Mouse (Mus musculus): ENCODE measurements around the gene Adcy6. TPM values are rescaled to one million over a fixed set of nuclear protein-coding genes. Genes with fewer than 3 reads are reported as not detected.
A peak's percentile ranks its signal among the peaks of the same experiment; 100 is the strongest.

Adcy6 gene
- total RNA-seq, 2 experiments from 2014 or later, result 33.1 to 36.4 TPM

- intact Hi-C loops (cut with DNase I; ENCODE audit: low total_unique reads), result no loop called here
- no peak for DNase-seq
These were observed 20.7 kb upstream of the Adcy6 start, which contains the start of gene Cacnb3 for GRCm38 (mm10) chr15:98630540-98630939. TSS of gene Cacnb3 (plus strand) at chr15:98630840.

GRCm38 (mm10) chr15:98629464-98629863, 19.6 kb upstream of the Adcy6 start:
- intact Hi-C loops (cut with DNase I; ENCODE audit: low total_unique reads), result loop anchor here (2.0 kb wide), 1 partner anchor 29 kb away; no protein-coding TSS in a partner anchor
- DNase-seq, result no peak

GRCm38 (mm10) chr15:98628589-98629254, 18.8 kb upstream of the Adcy6 start:
- intact Hi-C loops (cut with DNase I; ENCODE audit: low total_unique reads), result loop anchor here (2.0 kb wide), 1 partner anchor 28 kb away; no protein-coding TSS in a partner anchor
- peak; percentile 67 for DNase-seq

- no peak for DNase-seq
These were observed 16.8 kb upstream of the Adcy6 start for GRCm38 (mm10) chr15:98626487-98627212.

GRCm38 (mm10) chr15:98626078-98626477, 16.2 kb upstream of the Adcy6 start:
- intact Hi-C loops (cut with DNase I; ENCODE audit: low total_unique reads), result no loop called here
- no peak for DNase-seq

More at GRCm38 (mm10) chr15:98626487-98627212, 16.8 kb upstream of the Adcy6 start:
- intact Hi-C loops (cut with DNase I; ENCODE audit: low total_unique reads), result no loop called here

GRCm38 (mm10) chr15:98623361-98623821, 13.5 kb upstream of the Adcy6 start:
- intact Hi-C loops (cut with DNase I; ENCODE audit: low total_unique reads), result no loop called here
- no peak for DNase-seq

GRCm38 (mm10) chr15:98622721-98623120, 12.8 kb upstream of the Adcy6 start:
- DNase-seq, result no peak
- intact Hi-C loops (cut with DNase I; ENCODE audit: low total_unique reads), result no loop called here

GRCm38 (mm10) chr15:98622199-98622598, 12.3 kb upstream of the Adcy6 start:
- intact Hi-C loops (cut with DNase I; ENCODE audit: low total_unique reads), result no loop called here
- no peak for DNase-seq

- intact Hi-C loops (cut with DNase I; ENCODE audit: low total_unique reads), result loop anchor here (2.0 kb wide), 2 partner anchors 36 to 106 kb away; no protein-coding TSS in a partner anchor
- peak; percentile 65 for DNase-seq
These were observed 7.3 kb upstream of the Adcy6 start for GRCm38 (mm10) chr15:98617176-98617537.

GRCm38 (mm10) chr15:98616362-98617175, 6.7 kb upstream of the Adcy6 start:
- DNase-seq, result no peak
- intact Hi-C loops (cut with DNase I; ENCODE audit: low total_unique reads), result loop anchor here (2.0 kb wide), 2 partner anchors 36 to 106 kb away; no protein-coding TSS in a partner anchor

GRCm38 (mm10) chr15:98615751-98616150, 5.9 kb upstream of the Adcy6 start:
- intact Hi-C loops (cut with DNase I; ENCODE audit: low total_unique reads), result loop anchor here (2.0 kb wide), 2 partner anchors 35 to 105 kb away; no protein-coding TSS in a partner anchor
- no peak for DNase-seq

- no peak for DNase-seq
- intact Hi-C loops (cut with DNase I; ENCODE audit: low total_unique reads), result loop anchor here (5.0 kb wide), 1 partner anchor 1357 kb away; the partner anchor contains the start of gene Larp4
These were observed 5.1 kb upstream of the Adcy6 start for GRCm38 (mm10) chr15:98614971-98615370.

- intact Hi-C loops (cut with DNase I; ENCODE audit: low total_unique reads), result loop anchor here (5.0 kb wide), 1 partner anchor 1358 kb away; the partner anchor contains the start of gene Larp4
- no peak for DNase-seq
These were observed 4.7 kb upstream of the Adcy6 start for GRCm38 (mm10) chr15:98614551-98614950.

GRCm38 (mm10) chr15:98612229-98612628, 2.4 kb upstream of the Adcy6 start:
- no peak for DNase-seq
- intact Hi-C loops (cut with DNase I; ENCODE audit: low total_unique reads), result loop anchor here (5.0 kb wide), 1 partner anchor 1360 kb away; the partner anchor contains the start of gene Larp4

GRCm38 (mm10) chr15:98610131-98610633, 306 bp upstream of the Adcy6 start:
- intact Hi-C loops (cut with DNase I; ENCODE audit: low total_unique reads), result loop anchor here (5.0 kb wide), 1 partner anchor 1362 kb away; the partner anchor contains the start of gene Larp4
- DNase-seq, result no peak

GRCm38 (mm10) chr15:98608784-98609250, 1.1 kb downstream of the Adcy6 start:
- no peak for DNase-seq
- intact Hi-C loops (cut with DNase I; ENCODE audit: low total_unique reads), result no loop called here

- no peak for DNase-seq
- intact Hi-C loops (cut with DNase I; ENCODE audit: low total_unique reads), result no loop called here
These were observed 1.7 kb downstream of the Adcy6 start for GRCm38 (mm10) chr15:98608058-98608783.

GRCm38 (mm10) chr15:98607557-98607956, 2.3 kb downstream of the Adcy6 start:
- intact Hi-C loops (cut with DNase I; ENCODE audit: low total_unique reads), result no loop called here

More at GRCm38 (mm10) chr15:98607557-98607956, 2.3 kb downstream of the Adcy6 start:
- peak; percentile 56 for DNase-seq
